Mouse (Mus musculus) MEL (cell line): Measurements from ENCODE around the gene Cadm2.

Source experiments
- CTCF ChIP-seq, 3 experiments: IDR thresholded peaks in 2 of 3; conservative IDR thresholded peaks in 1 of 3; 2 replicates each; pipeline ENCODE4 v1.5.1; 2011 to 2012; ENCODE audit warnings: low read length in 3 of 3, low read depth in 2 of 3, mild to moderate bottlenecking in 2 of 3, improper control_type of control experiment in 1 of 3, inconsistent platforms in 1 of 3, mixed read lengths in 1 of 3, moderate library complexity in 1 of 3; ENCODE audit not compliant: control insufficient read depth in 1 of 3, insufficient read depth in 1 of 3, poor library complexity in 1 of 3, severe bottlenecking in 1 of 3
- GATA1 ChIP-seq: IDR thresholded peaks from 2 replicates; pipeline ENCODE4 v1.6.1; 2011; ENCODE audit warnings: low read depth, low read length, improper control_type of control experiment
- HCFC1 ChIP-seq: IDR thresholded peaks from 2 replicates; pipeline ENCODE4 v1.6.1; 2012; ENCODE audit warnings: low read depth, mild to moderate bottlenecking, inconsistent platforms, low read length, improper control_type of control experiment, moderate library complexity
- NELFE ChIP-seq: IDR thresholded peaks from 2 replicates; pipeline ENCODE4 v1.6.1; 2011; ENCODE audit warnings: low read depth, low read length, improper control_type of control experiment
- POLR2A ChIP-seq, 2 experiments: IDR thresholded peaks; 2 replicates each; pipeline ENCODE4 v1.6.1; 2011 to 2012; ENCODE audit warnings: low read length in 2 of 2, mild to moderate bottlenecking in 2 of 2, control low read depth in 1 of 2, improper control_type of control experiment in 1 of 2, low read depth in 1 of 2, moderate library complexity in 1 of 2; ENCODE audit not compliant: control insufficient read depth in 1 of 2, insufficient read depth in 1 of 2, poor library complexity in 1 of 2
- RCOR1 ChIP-seq: IDR thresholded peaks from 2 replicates; pipeline ENCODE4 v1.6.1; 2012; ENCODE audit warnings: low read depth, mild to moderate bottlenecking, inconsistent platforms, low read length, improper control_type of control experiment
- SMC3 ChIP-seq: IDR thresholded peaks from 2 replicates; pipeline ENCODE4 v1.6.1; 2011; ENCODE audit warnings: low read depth, low read length, improper control_type of control experiment
- ZC3H11A ChIP-seq: IDR thresholded peaks from 2 replicates; pipeline ENCODE4 v1.6.1; 2012; ENCODE audit warnings: low read depth, mild to moderate bottlenecking, inconsistent platforms, low read length, improper control_type of control experiment
- ZKSCAN1 ChIP-seq: IDR thresholded peaks from 2 replicates; pipeline ENCODE4 v1.6.1; 2012; ENCODE audit warnings: low read depth, mild to moderate bottlenecking, inconsistent platforms, low read length, improper control_type of control experiment, moderate library complexity

- no peak for TF ChIP-seq HCFC1
- TF ChIP-seq CTCF (IDR thresholded peaks at IDR 0.05 in 2 of 3, conservative IDR thresholded peaks at IDR 0.05 in 1 of 3; ENCODE audit: control insufficient read depth in 1 of 3, insufficient read depth in 1 of 3, low read depth in 2 of 3, low read length in 3 of 3, poor library complexity in 1 of 3, severe bottlenecking in 1 of 3), result no peak
- TF ChIP-seq POLR2A (IDR thresholded peaks at IDR 0.05; ENCODE audit: control insufficient read depth in 1 of 2, insufficient read depth in 1 of 2, low read depth in 1 of 2, low read length in 2 of 2, poor library complexity in 1 of 2), result no peak
- no peak for TF ChIP-seq SMC3
- TF ChIP-seq RCOR1, result no peak
- no peak for TF ChIP-seq ZC3H11A
- no peak for TF ChIP-seq GATA1
- no peak for TF ChIP-seq ZKSCAN1
- TF ChIP-seq NELFE, result no peak
These were observed 153.7 kb downstream of the Cadm2 start for GRCm38 (mm10) chr16:67467041-67467440.
